ENCODE assay signal across 8 mouse cellular contexts in the genomic region with DNA sequence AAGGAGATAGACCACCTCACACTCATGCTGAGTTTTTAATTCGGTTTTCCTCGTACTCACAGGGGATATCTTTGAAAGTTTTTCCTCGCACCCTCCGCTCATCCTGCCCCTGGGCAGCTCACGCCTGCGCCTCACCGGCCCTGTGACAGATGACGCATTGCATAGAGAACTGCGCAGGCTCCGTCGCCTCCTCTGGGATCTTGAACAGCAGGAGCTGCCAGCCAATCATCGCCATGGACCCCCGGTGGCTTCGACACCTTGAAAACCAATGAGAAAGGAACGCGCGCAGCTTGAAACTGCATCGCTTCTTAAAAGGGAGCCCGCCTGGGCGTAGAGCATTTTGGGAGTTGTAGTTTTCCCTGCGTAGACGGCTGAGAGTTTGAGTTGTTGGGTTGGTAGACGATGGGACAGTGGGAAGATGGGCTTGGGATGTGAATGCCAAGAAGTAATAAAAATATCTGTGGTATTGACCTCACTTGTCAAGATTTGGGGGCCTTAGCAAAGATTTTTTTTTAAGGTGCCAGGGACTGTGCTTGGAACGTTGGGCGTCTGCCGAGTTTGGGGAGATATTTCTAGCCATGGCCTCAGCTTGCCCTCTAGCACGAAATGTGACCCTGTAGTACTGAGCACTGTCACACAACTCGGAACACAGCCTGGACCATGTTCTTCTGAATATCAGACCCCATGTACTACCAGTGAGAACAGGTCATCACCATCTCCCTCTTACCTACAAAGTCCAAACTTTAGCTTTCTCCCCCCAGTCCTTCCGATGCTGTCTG. TPM values are rescaled to one million over a fixed set of nuclear protein-coding genes. Genes with fewer than 3 reads are reported as not detected.
DNase-seq lines count a peak whose midpoint lies in the region; ATAC-seq and TF ChIP-seq lines count a peak whose summit lies in the region.

No protein-coding gene starts in this region.

- peak; percentile 100 for DNase-seq in brain, embryonic 14.5 days (ENCODE audit: low read depth)
- peak; percentile 98 for DNase-seq in heart, embryonic 10.5 days (ENCODE audit: low spot score)
- peak; percentile 96 for DNase-seq in limb, embryonic 11.5 days (ENCODE audit: low spot score)
- DNase-seq in telencephalon, adult 2 months (ENCODE audit: low read depth, low spot score) = peak; percentile 98
- DNase-seq in spleen, adult 12 weeks (ENCODE audit: low spot score) = no peak

- no peak overlapping the region for H3K9ac ChIP-seq in embryonic facial prominence, embryonic 15.5 days
- peak overlapping the region; percentile 28 for H3K9ac ChIP-seq in kidney, embryonic 14.5 days (ENCODE audit: low read depth, low read length)
- no peak overlapping the region for H3K9ac ChIP-seq in limb, embryonic 11.5 days (ENCODE audit: low read length)
- no peak overlapping the region for H3K9ac ChIP-seq in midbrain, embryonic 15.5 days

- no peaks in the 10 kb centered on the region for H3K27me3 ChIP-seq in embryonic facial prominence, embryonic 15.5 days
- H3K27me3 ChIP-seq in heart, embryonic 10.5 days (ENCODE audit: insufficient read depth, poor library complexity, severe bottlenecking) = peaks cover 8% of the 10 kb centered on the region; the same call in 1 of the 2 replicates
- no peaks in the 10 kb centered on the region for H3K27me3 ChIP-seq in kidney, embryonic 14.5 days (ENCODE audit: control insufficient read depth, insufficient read depth, low read length)
- no peaks in the 10 kb centered on the region for H3K27me3 ChIP-seq in limb, embryonic 11.5 days (ENCODE audit: control insufficient read depth, insufficient read depth, low read length)
- H3K27me3 ChIP-seq in midbrain, embryonic 15.5 days (replicated peaks) = no peaks in the 10 kb centered on the region; the same call in 1 of the 2 replicates

- peak; percentile 86 for ATAC-seq in embryonic facial prominence, embryonic 15.5 days (ENCODE audit: insufficient number of reproducible peaks, low FRiP score, low TSS enrichment, low read depth)
- ATAC-seq in kidney, embryonic 14.5 days (ENCODE audit: low FRiP score, low TSS enrichment) = peak; percentile 82
- ATAC-seq in limb, embryonic 11.5 days (ENCODE audit: insufficient number of reproducible peaks, low FRiP score, low TSS enrichment, low read depth) = peak; percentile 71
- peak; percentile 90 for ATAC-seq in midbrain, embryonic 15.5 days (replicated peaks)

- no peaks in the 10 kb centered on the region for H3K9me3 ChIP-seq in embryonic facial prominence, embryonic 15.5 days (replicated peaks)
- H3K9me3 ChIP-seq in heart, embryonic 10.5 days = no peaks in the 10 kb centered on the region
- no peaks in the 10 kb centered on the region; the same call in 1 of the 2 replicates for H3K9me3 ChIP-seq in kidney, embryonic 14.5 days (ENCODE audit: control insufficient read depth, low read length)
- H3K9me3 ChIP-seq in limb, embryonic 11.5 days (ENCODE audit: control insufficient read depth, low read length) = no peaks in the 10 kb centered on the region
- no peaks in the 10 kb centered on the region for H3K9me3 ChIP-seq in midbrain, embryonic 15.5 days

- H3K4me2 ChIP-seq in embryonic facial prominence, embryonic 15.5 days (replicated peaks) = peak overlapping the region; percentile 54
- H3K4me2 ChIP-seq in kidney, embryonic 14.5 days (replicated peaks; ENCODE audit: low read depth, low read length) = peak overlapping the region; percentile 40
- peak overlapping the region; percentile 45 for H3K4me2 ChIP-seq in limb, embryonic 11.5 days (ENCODE audit: low read depth, severe bottlenecking)
- H3K4me2 ChIP-seq in midbrain, embryonic 15.5 days = peak overlapping the region; percentile 56

- TF ChIP-seq POLR2A in brain, embryonic 14.5 days (IDR thresholded peaks at IDR 0.05; ENCODE audit: borderline replicate concordance, extremely low read depth, insufficient read depth, insufficient read length, poor library complexity, severe bottlenecking) = peak; percentile 17; the same call in 1 of the 2 replicates

- WGBS in embryonic facial prominence, embryonic 15.5 days = 18% methylated on average over 29 of the region's 29 CpGs
- 25% methylated on average over 29 of the region's 29 CpGs for WGBS in heart, embryonic 10.5 days
- WGBS in kidney, embryonic 14.5 days = 20% methylated on average over 29 of the region's 29 CpGs
- 15% methylated on average over 29 of the region's 29 CpGs for WGBS in limb, embryonic 11.5 days
- WGBS in midbrain, embryonic 15.5 days = 18% methylated on average over 29 of the region's 29 CpGs

- peak overlapping the region; percentile 36 for H3K4me3 ChIP-seq in embryonic facial prominence, embryonic 15.5 days (replicated peaks)
- H3K4me3 ChIP-seq in heart, embryonic 10.5 days = peak overlapping the region; percentile 38
- peak overlapping the region; percentile 20; the same call in 1 of the 2 replicates for H3K4me3 ChIP-seq in kidney, embryonic 14.5 days (ENCODE audit: low read length)
- peak overlapping the region; percentile 19 for H3K4me3 ChIP-seq in limb, embryonic 11.5 days (ENCODE audit: low read depth, low read length)
- peak overlapping the region; percentile 35 for H3K4me3 ChIP-seq in midbrain, embryonic 15.5 days

- peaks cover 14% of the 10 kb centered on the region; the same call in 1 of the 2 replicates for H3K36me3 ChIP-seq in embryonic facial prominence, embryonic 15.5 days
- H3K36me3 ChIP-seq in heart, embryonic 10.5 days = peaks cover 14% of the 10 kb centered on the region
- H3K36me3 ChIP-seq in kidney, embryonic 14.5 days (ENCODE audit: control insufficient read depth, insufficient read depth, low read length) = 0 out of 2 replicates have a peak, but pooled peaks cover 4% of the 10 kb centered on the region
- 0 out of 2 replicates have a peak, but pooled peaks cover 2% of the 10 kb centered on the region for H3K36me3 ChIP-seq in limb, embryonic 11.5 days (ENCODE audit: control insufficient read depth, insufficient read depth, low read length)
- peaks cover 8% of the 10 kb centered on the region; the same call in 1 of the 2 replicates for H3K36me3 ChIP-seq in midbrain, embryonic 15.5 days (replicated peaks)

- H3K27ac ChIP-seq in embryonic facial prominence, embryonic 15.5 days (replicated peaks) = peak overlapping the region; percentile 35; the same call in 1 of the 2 replicates
- H3K27ac ChIP-seq in heart, embryonic 10.5 days = peak overlapping the region; percentile 75
- 0 out of 2 replicates have a peak overlapping the region, but pooled peaks have one; percentile 3 for H3K27ac ChIP-seq in kidney, embryonic 14.5 days (ENCODE audit: low read depth, low read length)
- H3K27ac ChIP-seq in limb, embryonic 11.5 days (replicated peaks; ENCODE audit: low read depth, low read length) = no peak overlapping the region
- peak overlapping the region; percentile 60 for H3K27ac ChIP-seq in midbrain, embryonic 15.5 days

- no peak for TF ChIP-seq CTCF in brain, embryonic 14.5 days (IDR thresholded peaks at IDR 0.05; ENCODE audit: borderline replicate concordance, extremely low read depth, insufficient read depth, insufficient read length)

- peaks cover 57% of the 10 kb centered on the region for H3K4me1 ChIP-seq in embryonic facial prominence, embryonic 15.5 days
- H3K4me1 ChIP-seq in heart, embryonic 10.5 days = peaks cover 63% of the 10 kb centered on the region
- H3K4me1 ChIP-seq in kidney, embryonic 14.5 days (ENCODE audit: control insufficient read depth, insufficient read depth, low read length) = peaks cover 39% of the 10 kb centered on the region
- peaks cover 13% of the 10 kb centered on the region for H3K4me1 ChIP-seq in limb, embryonic 11.5 days (ENCODE audit: control insufficient read depth, insufficient read depth, low read length)
- peaks cover 20% of the 10 kb centered on the region for H3K4me1 ChIP-seq in midbrain, embryonic 15.5 days

RNA-seq across cellular contexts. Expression of a gene that starts 1.0 kb away (rescaled TPM):
- polyA plus RNA-seq in brain, embryonic 14.5 days (2012; rRNA removed) = 3.2 and 4.0 TPM in 2 replicates
- polyA plus RNA-seq in embryonic facial prominence, embryonic 15.5 days (2015; fragmentation: Nextera tagmentation; extraction: Ambion mirVana) = 20.0 and 21.4 TPM in 2 replicates
- 1.9 and 2.3 TPM in 2 replicates for polyA plus RNA-seq in heart, embryonic 10.5 days (2016; fragmentation: Nextera tagmentation; extraction: Ambion mirVana)
- 3.6 and 5.0 TPM in 2 replicates for polyA plus RNA-seq in kidney, embryonic 14.5 days (2014; fragmentation: Nextera tagmentation; extraction: Ambion mirVana)
- polyA plus RNA-seq in limb, embryonic 11.5 days (2014; fragmentation: Nextera tagmentation; extraction: Ambion mirVana) = 2.8 and 5.1 TPM in 2 replicates
- polyA plus RNA-seq in midbrain, embryonic 15.5 days (2015; fragmentation: Nextera tagmentation; extraction: Ambion mirVana) = 3.6 and 3.8 TPM in 2 replicates

RNA-seq across cellular contexts. Expression of a gene that starts 11.5 kb away (rescaled TPM):
- polyA plus RNA-seq in brain, embryonic 14.5 days (2012; rRNA removed) = 11.6 and 17.6 TPM in 2 replicates
- 14.5 and 15.3 TPM in 2 replicates for polyA plus RNA-seq in embryonic facial prominence, embryonic 15.5 days (2015; fragmentation: Nextera tagmentation; extraction: Ambion mirVana)
- 17.6 and 20.5 TPM in 2 replicates for polyA plus RNA-seq in heart, embryonic 10.5 days (2016; fragmentation: Nextera tagmentation; extraction: Ambion mirVana)
- polyA plus RNA-seq in kidney, embryonic 14.5 days (2014; fragmentation: Nextera tagmentation; extraction: Ambion mirVana) = 12.1 and 18.7 TPM in 2 replicates
- polyA plus RNA-seq in limb, embryonic 11.5 days (2014; fragmentation: Nextera tagmentation; extraction: Ambion mirVana) = 5.8 and 6.4 TPM in 2 replicates
- polyA plus RNA-seq in midbrain, embryonic 15.5 days (2015; fragmentation: Nextera tagmentation; extraction: Ambion mirVana) = 21.8 and 23.1 TPM in 2 replicates

RNA-seq across cellular contexts. Expression of a gene that starts 17.2 kb away (rescaled TPM):
- 0.13 and 0.16 TPM in 2 replicates for polyA plus RNA-seq in brain, embryonic 14.5 days (2012; rRNA removed)
- polyA plus RNA-seq in embryonic facial prominence, embryonic 15.5 days (2015; fragmentation: Nextera tagmentation; extraction: Ambion mirVana) = 0.38 and 0.41 TPM in 2 replicates
- polyA plus RNA-seq in heart, embryonic 10.5 days (2016; fragmentation: Nextera tagmentation; extraction: Ambion mirVana) = 0.25 and 0.49 TPM in 2 replicates
- polyA plus RNA-seq in kidney, embryonic 14.5 days (2014; fragmentation: Nextera tagmentation; extraction: Ambion mirVana) = 0.11 and 0.23 TPM in 2 replicates
- not detected in 2 replicates for polyA plus RNA-seq in limb, embryonic 11.5 days (2014; fragmentation: Nextera tagmentation; extraction: Ambion mirVana)
- not detected in 2 replicates for polyA plus RNA-seq in midbrain, embryonic 15.5 days (2015; fragmentation: Nextera tagmentation; extraction: Ambion mirVana)

RNA-seq across cellular contexts. Expression of a gene that starts 21.7 kb away (rescaled TPM):
- polyA plus RNA-seq in brain, embryonic 14.5 days (2012; rRNA removed) = 0.06 and 0.14 TPM in 2 replicates
- 4.8 and 5.3 TPM in 2 replicates for polyA plus RNA-seq in embryonic facial prominence, embryonic 15.5 days (2015; fragmentation: Nextera tagmentation; extraction: Ambion mirVana)
- polyA plus RNA-seq in heart, embryonic 10.5 days (2016; fragmentation: Nextera tagmentation; extraction: Ambion mirVana) = not detected in 2 replicates
- polyA plus RNA-seq in kidney, embryonic 14.5 days (2014; fragmentation: Nextera tagmentation; extraction: Ambion mirVana) = 0.14 TPM in 2 replicates
- polyA plus RNA-seq in limb, embryonic 11.5 days (2014; fragmentation: Nextera tagmentation; extraction: Ambion mirVana) = 0.07 TPM in 1 of 2 replicates, not detected in the other
- not detected in 2 replicates for polyA plus RNA-seq in midbrain, embryonic 15.5 days (2015; fragmentation: Nextera tagmentation; extraction: Ambion mirVana)

RNA-seq across cellular contexts. Expression of a gene that starts 23.5 kb away (rescaled TPM):
- polyA plus RNA-seq in brain, embryonic 14.5 days (2012; rRNA removed) = 0.13 TPM in 1 of 2 replicates, not detected in the other
- polyA plus RNA-seq in embryonic facial prominence, embryonic 15.5 days (2015; fragmentation: Nextera tagmentation; extraction: Ambion mirVana) = 0.95 and 1.2 TPM in 2 replicates
- not detected in 2 replicates for polyA plus RNA-seq in heart, embryonic 10.5 days (2016; fragmentation: Nextera tagmentation; extraction: Ambion mirVana)
- polyA plus RNA-seq in kidney, embryonic 14.5 days (2014; fragmentation: Nextera tagmentation; extraction: Ambion mirVana) = not detected in 2 replicates
- polyA plus RNA-seq in limb, embryonic 11.5 days (2014; fragmentation: Nextera tagmentation; extraction: Ambion mirVana) = not detected in 2 replicates
- polyA plus RNA-seq in midbrain, embryonic 15.5 days (2015; fragmentation: Nextera tagmentation; extraction: Ambion mirVana) = not detected in 2 replicates
